Mouse (Mus musculus) lung, postnatal 25 days (tissue): ENCODE data around the gene Acpp.

Source experiments
- DNase-seq: peaks from one replicate; pipeline ENCODE4 v3.0.0; 2022; ENCODE audit warnings: low spot score

The Acpp gene

GRCm38 (mm10) chr9:104305333-104306111, 32.0 kb downstream of the Acpp start:
- DNase-seq: no peak

- DNase-seq: no peak
Measured at GRCm38 (mm10) chr9:104304800-104305199, 32.7 kb downstream of the Acpp start.

- DNase-seq: no peak
Measured at GRCm38 (mm10) chr9:104304376-104304775, 33.2 kb downstream of the Acpp start.

- DNase-seq: no peak
Measured at GRCm38 (mm10) chr9:104300569-104300968, 37.0 kb downstream of the Acpp start.

- DNase-seq: no peak
Measured at GRCm38 (mm10) chr9:104297041-104297440, 40.5 kb downstream of the Acpp start.

- no peak for DNase-seq
Measured at GRCm38 (mm10) chr9:104284934-104285333, 52.6 kb downstream of the Acpp start.

GRCm38 (mm10) chr9:104282536-104282935, 55.0 kb downstream of the Acpp start:
- no peak for DNase-seq

- DNase-seq: no peak
Measured at GRCm38 (mm10) chr9:104281737-104282136, 55.8 kb downstream of the Acpp start.

GRCm38 (mm10) chr9:104280725-104281495, 56.6 kb downstream of the Acpp start:
- DNase-seq: no peak

GRCm38 (mm10) chr9:104277528-104278162, 59.9 kb downstream of the Acpp start:
- DNase-seq: peak; percentile 23

- DNase-seq: no peak
Measured at GRCm38 (mm10) chr9:104275084-104275785, 62.3 kb downstream of the Acpp start.

GRCm38 (mm10) chr9:104272057-104272456, 65.5 kb downstream of the Acpp start:
- DNase-seq: no peak

- no peak for DNase-seq
Measured at GRCm38 (mm10) chr9:104271642-104272041, 65.9 kb downstream of the Acpp start.

GRCm38 (mm10) chr9:104269944-104270343, 67.6 kb downstream of the Acpp start:
- DNase-seq: no peak

GRCm38 (mm10) chr9:104269349-104269871, 68.1 kb downstream of the Acpp start:
- DNase-seq: no peak

GRCm38 (mm10) chr9:104264567-104264966, 73.0 kb downstream of the Acpp start:
- DNase-seq: no peak

- peak; percentile 99 for DNase-seq
Measured at GRCm38 (mm10) chr9:104262823-104263352, 74.7 kb downstream of the Acpp start, which contains the start of gene Dnajc13. TSS of gene Dnajc13 (minus strand) at chr9:104262930.

- no peak for DNase-seq
Measured at GRCm38 (mm10) chr9:104262016-104262762, 75.4 kb downstream of the Acpp start.

- no peak for DNase-seq
Measured at GRCm38 (mm10) chr9:104260306-104260705, 77.2 kb downstream of the Acpp start.

- no peak for DNase-seq
Measured at GRCm38 (mm10) chr9:104256085-104256484, 81.5 kb downstream of the Acpp start.
